Mouse (Mus musculus) ES-Bruce4 (cell line): Measurements from ENCODE around the gene Atg2a. TPM values are rescaled to one million over a fixed set of nuclear protein-coding genes. Genes with fewer than 3 reads are reported as not detected.

Experiments
- H3K27ac ChIP-seq: 2 replicates; pipeline ENCODE4 v1.5.1; 2012; ENCODE audit warnings: low read length, inconsistent platforms; ENCODE audit not compliant: insufficient read depth
- H3K27me3 ChIP-seq: 2 replicates; pipeline ENCODE4 v1.6.1; 2012; ENCODE audit warnings: mild to moderate bottlenecking, low read length, inconsistent platforms; ENCODE audit not compliant: control insufficient read depth, poor library complexity, insufficient read depth, severe bottlenecking
- H3K36me3 ChIP-seq: 2 replicates; pipeline ENCODE4 v1.6.1; 2012; ENCODE audit warnings: inconsistent platforms, mild to moderate bottlenecking, low read length, moderate library complexity; ENCODE audit not compliant: control insufficient read depth, poor library complexity, insufficient read depth, severe bottlenecking
- H3K4me1 ChIP-seq: one replicate; pipeline ENCODE4 v1.8.1; 2011; ENCODE audit warnings: low read length; ENCODE audit not compliant: control insufficient read depth, insufficient read depth
- H3K4me3 ChIP-seq: 2 replicates; pipeline ENCODE4 v1.5.1; 2011; ENCODE audit warnings: low read depth, mild to moderate bottlenecking, low read length
- H3K9ac ChIP-seq: 2 replicates; pipeline ENCODE4 v1.6.1; 2012; ENCODE audit warnings: low read depth, mild to moderate bottlenecking, inconsistent platforms; ENCODE audit not compliant: poor library complexity, severe bottlenecking
- H3K9me3 ChIP-seq: replicated peaks from 2 replicates; pipeline ENCODE4 v1.6.1; 2012; ENCODE audit warnings: mild to moderate bottlenecking, low read length, inconsistent platforms; ENCODE audit not compliant: control insufficient read depth, poor library complexity, insufficient read depth, severe bottlenecking
- CTCF ChIP-seq: IDR thresholded peaks from one replicate; pipeline ENCODE4 v1.8.1; 2011; ENCODE audit warnings: low read depth, low read length
- EP300 ChIP-seq: IDR thresholded peaks from 2 replicates; pipeline ENCODE4 v1.6.1; 2011; ENCODE audit warnings: low read depth, low read length; ENCODE audit not compliant: insufficient read depth
- POLR2A ChIP-seq: IDR thresholded peaks from one replicate; pipeline ENCODE4 v1.8.1; 2011; ENCODE audit warnings: low read length; ENCODE audit not compliant: insufficient read depth
- polyA plus RNA-seq: library from polyadenylated mRNA; stranded (reverse); fragments of >200 nt; gene quantifications from 2 replicates; pipeline ENCODE4 v1.2.4, GENCODE M21; 2011; ENCODE audit warnings: low read depth; ENCODE audit not compliant: missing spikeins, insufficient read depth, insufficient read length

Atg2a gene
- polyA plus RNA-seq, 1 experiment, result 10.9 TPM

DNA sequence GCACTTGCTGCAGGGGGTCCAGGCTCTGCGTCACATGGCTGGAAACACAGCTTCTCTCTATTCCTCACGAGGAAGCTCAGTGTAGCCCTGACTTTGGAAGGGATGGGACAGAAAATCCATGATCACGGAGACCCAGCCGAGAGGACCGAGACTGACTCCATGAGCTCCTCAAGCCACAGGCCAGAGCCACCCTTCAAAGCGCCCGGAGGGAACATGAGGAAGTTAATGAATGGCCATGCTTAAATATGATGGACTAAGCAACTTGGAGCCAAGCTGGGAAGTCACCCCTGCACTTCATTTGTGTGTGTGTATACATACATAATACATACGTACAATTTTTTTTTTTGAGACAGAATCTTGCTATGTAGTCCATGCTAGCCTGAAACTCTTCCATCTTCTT, 29.7 kb downstream of the Atg2a start:
- Histone ChIP-seq H3K4me3 (no peak overlapping the region), H3K9me3 (no peaks in the 10 kb centered on the region), H3K9ac (peak overlapping the region; percentile 21), H3K27me3 (no peaks in the 10 kb centered on the region), H3K36me3 (no peaks in the 10 kb centered on the region), H3K27ac (peak overlapping the region; percentile 94), H3K4me1 (peaks cover 14% of the 10 kb centered on the region)
- TF ChIP-seq POLR2A, result no peak
- no peak for TF ChIP-seq EP300
- no peak for TF ChIP-seq CTCF

DNA sequence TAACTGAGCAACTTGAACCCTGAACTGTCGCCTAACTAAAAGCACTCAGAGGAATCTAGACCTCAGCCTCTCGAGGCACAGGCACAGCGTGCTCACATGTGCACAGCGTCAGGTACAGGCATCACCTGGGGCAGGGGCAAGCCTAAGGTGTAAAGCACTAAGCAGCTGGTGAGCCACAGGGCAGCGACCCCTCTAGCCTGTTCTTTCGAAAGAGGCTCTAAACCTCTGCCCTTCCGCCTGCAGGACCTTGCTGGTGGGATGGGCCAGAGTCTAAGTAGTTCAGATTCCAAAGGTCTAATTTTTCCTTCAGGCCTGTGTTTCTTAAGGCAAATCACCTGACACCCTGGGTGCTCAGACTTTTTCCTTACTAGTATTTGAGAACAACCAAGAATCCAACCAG, 30.6 kb downstream of the Atg2a start:
- Histone ChIP-seq H3K9ac (0 out of 2 replicates have a peak overlapping the region, but pooled peaks have one; percentile 0), H3K27me3 (no peaks in the 10 kb centered on the region), H3K4me1 (peaks cover 14% of the 10 kb centered on the region), H3K36me3 (no peaks in the 10 kb centered on the region), H3K27ac (peak overlapping the region; percentile 30), H3K4me3 (no peak overlapping the region), H3K9me3 (no peaks in the 10 kb centered on the region)
- TF ChIP-seq POLR2A (no peak), CTCF (no peak), EP300 (peak; percentile 30; the same call in 1 of the 2 replicates)

DNA sequence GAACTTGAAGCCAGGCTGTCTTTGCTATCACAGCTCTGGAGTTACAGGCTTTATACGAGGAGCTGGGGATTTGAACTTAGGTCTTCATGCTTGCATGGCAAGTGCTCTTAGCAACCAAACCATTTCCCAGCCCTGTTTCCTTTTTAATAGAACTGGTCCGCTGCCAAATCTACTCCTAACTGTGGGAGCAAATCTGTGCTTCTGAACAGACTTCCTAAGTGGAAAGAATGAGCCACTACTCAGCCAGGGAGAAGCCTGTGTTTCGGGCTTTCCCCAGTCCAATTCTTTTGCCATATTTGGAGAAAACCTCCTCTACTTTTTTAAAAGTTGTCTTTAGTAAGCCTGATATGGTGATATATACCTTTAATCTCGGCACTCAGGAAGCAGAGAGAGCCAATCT, 31.3 kb downstream of the Atg2a start:
- TF ChIP-seq POLR2A (no peak), CTCF (no peak), EP300 (no peak)
- no peak overlapping the region for H3K4me3 ChIP-seq
- no peaks in the 10 kb centered on the region for H3K36me3 ChIP-seq
- peaks cover 14% of the 10 kb centered on the region for H3K4me1 ChIP-seq
- H3K27me3 ChIP-seq, result no peaks in the 10 kb centered on the region
- H3K9me3 ChIP-seq, result no peaks in the 10 kb centered on the region
- peak overlapping the region; percentile 33; the same call in 1 of the 2 replicates for H3K27ac ChIP-seq
- 0 out of 2 replicates have a peak overlapping the region, but pooled peaks have one; percentile 0 for H3K9ac ChIP-seq

DNA sequence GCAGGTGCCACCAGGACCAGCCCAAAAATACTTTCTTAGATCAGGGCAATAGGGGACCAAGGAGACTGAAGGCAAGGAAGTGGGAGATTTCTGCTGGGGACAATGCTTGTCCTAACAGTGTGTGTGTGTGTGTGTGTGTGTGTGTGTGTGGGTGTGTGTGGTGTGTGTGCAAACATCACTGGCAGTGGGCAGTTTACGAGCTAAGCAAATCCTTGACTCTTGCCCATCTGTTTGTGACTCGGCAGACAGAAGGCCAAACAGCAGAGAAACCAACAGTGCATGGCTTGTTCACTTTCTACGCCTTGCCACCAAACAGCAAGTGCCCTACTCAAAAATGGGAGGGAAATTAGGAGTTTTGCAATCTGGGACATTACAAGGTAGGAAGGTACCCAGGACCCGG, 32.1 kb downstream of the Atg2a start:
- H3K4me3 ChIP-seq, result no peak overlapping the region
- H3K27ac ChIP-seq, result no peak overlapping the region
- H3K9ac ChIP-seq, result no peak overlapping the region
- peaks cover 14% of the 10 kb centered on the region for H3K4me1 ChIP-seq
- no peaks in the 10 kb centered on the region for H3K27me3 ChIP-seq
- TF ChIP-seq CTCF (no peak), POLR2A (no peak), EP300 (no peak)
- H3K36me3 ChIP-seq, result no peaks in the 10 kb centered on the region
- no peaks in the 10 kb centered on the region for H3K9me3 ChIP-seq

DNA sequence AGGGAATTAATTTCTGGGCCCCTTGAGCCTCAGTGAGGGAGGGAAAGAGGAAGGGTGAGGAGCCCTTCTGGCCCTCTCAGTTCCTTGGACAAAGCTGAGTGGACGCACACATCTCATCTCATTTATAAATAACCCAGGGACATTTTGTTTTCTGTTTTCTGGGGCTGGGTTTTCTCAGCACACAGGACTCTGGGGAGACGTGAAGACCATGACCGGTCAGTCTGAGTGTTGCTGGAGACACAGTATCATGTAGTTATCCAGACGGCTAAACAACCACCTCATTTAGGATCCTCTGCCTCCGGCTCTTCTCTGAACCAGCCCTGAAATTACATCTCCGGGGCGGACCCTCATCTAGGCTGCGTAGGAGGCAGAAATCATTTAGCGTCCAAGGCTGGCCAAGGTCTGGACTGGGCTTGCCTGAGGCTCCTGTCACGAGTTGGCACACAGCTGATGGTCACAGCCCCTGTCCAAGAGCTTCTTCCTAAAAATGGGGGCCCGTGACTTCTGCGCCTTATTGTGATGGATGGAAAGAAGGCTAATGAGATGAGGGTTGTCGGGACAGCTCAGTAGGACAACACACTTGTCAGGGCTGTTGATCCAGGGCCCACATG, 32.6 kb downstream of the Atg2a start:
- Histone ChIP-seq H3K9ac (no peak overlapping the region), H3K36me3 (no peaks in the 10 kb centered on the region), H3K4me3 (no peak overlapping the region), H3K27me3 (no peaks in the 10 kb centered on the region), H3K27ac (no peak overlapping the region), H3K9me3 (no peaks in the 10 kb centered on the region), H3K4me1 (peaks cover 14% of the 10 kb centered on the region)
- TF ChIP-seq CTCF, result no peak

DNA sequence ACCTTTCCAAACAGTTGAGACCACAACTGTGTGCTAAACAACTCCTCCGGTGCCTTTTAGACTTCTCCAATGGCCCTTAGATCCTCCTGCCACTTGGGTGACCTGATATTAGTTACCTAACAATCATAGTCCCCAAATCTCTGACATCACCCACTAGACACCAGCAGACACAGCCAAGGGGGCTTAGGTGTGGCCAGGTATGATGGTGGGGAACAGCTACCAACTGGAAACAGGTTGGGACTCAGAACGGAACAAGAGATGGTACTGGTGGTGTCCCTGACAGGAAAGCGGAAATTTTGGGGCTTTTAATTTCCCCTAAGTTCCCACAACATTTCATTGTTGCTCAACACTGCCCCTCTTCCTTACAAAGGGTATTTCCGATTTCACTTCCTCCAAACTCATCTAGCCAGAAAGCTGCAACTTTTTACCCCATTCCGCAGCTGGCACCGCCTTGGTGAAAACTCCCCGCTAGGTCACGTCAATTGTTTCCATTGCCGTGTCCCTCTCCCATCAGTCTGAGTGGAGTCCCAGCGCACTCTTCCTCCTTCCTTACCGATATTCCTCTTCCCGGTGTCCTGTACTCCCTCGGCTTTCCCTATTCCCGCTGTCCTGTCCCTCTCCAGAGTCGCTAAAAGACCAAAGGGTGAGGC, 34.4 kb downstream of the Atg2a start:
- peak overlapping the region; percentile 78 for H3K4me3 ChIP-seq
- H3K4me1 ChIP-seq, result peaks cover 11% of the 10 kb centered on the region
- H3K27me3 ChIP-seq, result no peaks in the 10 kb centered on the region
- H3K9ac ChIP-seq, result peak overlapping the region; percentile 64
- no peak for TF ChIP-seq POLR2A
- peak overlapping the region; percentile 12; the same call in 1 of the 2 replicates for H3K27ac ChIP-seq
- H3K9me3 ChIP-seq, result no peaks in the 10 kb centered on the region
- H3K36me3 ChIP-seq, result 0 out of 2 replicates have a peak, but pooled peaks cover 2% of the 10 kb centered on the region
